Mouse (Mus musculus) olfactory bulb, adult 2 months (tissue): Measurements from ENCODE around the gene Spop.

Source experiments
- CTCF ChIP-seq: fragments of 200-500 bp; IDR thresholded peaks from 2 replicates; pipeline ENCODE4 v1.5.1; 2012; ENCODE audit warnings: low read depth, mild to moderate bottlenecking, low read length, moderate library complexity; ENCODE audit not compliant: insufficient read depth
- POLR2A ChIP-seq: fragments of 200-500 bp; IDR thresholded peaks from 2 replicates; pipeline ENCODE4 v1.6.1; 2012; ENCODE audit warnings: mild to moderate bottlenecking, low read depth, low read length, moderate library complexity; ENCODE audit not compliant: insufficient read depth

- no peak for TF ChIP-seq CTCF
- TF ChIP-seq POLR2A = no peak
These were observed 45.0 kb upstream of the Spop start for GRCm38 (mm10) chr11:95368871-95369270.
